Mouse (Mus musculus): Measurements from ENCODE around the gene Dyrk4. TPM values are rescaled to one million over a fixed set of nuclear protein-coding genes. Genes with fewer than 3 reads are reported as not detected.

Gene Dyrk4
- polyA plus RNA-seq, 1 experiment from 2014 or later = 0.23 TPM

DNA sequence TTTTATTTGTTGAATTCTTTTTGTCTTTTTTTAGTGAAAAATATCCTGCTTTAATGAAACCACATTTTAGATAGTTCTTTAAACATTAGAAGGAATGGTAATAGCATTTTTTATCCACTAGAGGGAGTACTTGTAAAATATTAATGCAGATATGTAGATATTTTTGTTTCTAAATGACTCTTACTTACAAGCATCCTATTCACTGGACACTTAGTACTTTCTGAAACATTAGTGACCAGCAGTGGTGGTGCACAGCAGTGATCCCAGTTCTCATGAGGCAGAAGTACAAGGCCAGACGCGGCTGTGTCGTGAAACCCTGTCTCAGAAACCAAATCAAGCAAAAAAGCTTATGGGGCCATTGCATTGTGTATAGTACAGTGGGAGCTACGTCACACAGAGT lies 26.7 kb upstream of the Dyrk4 start:
- no peak overlapping the region for H3K9ac ChIP-seq (replicated peaks; ENCODE audit: low read depth)
- ATAC-seq (no peak), DNase-seq (ENCODE audit: low spot score) (peak; percentile 63)
- no peaks in the 10 kb centered on the region for H3K4me1 ChIP-seq (ENCODE audit: insufficient read depth, low read depth, low read length)
- peaks cover 26% of the 10 kb centered on the region for H3K36me3 ChIP-seq (ENCODE audit: insufficient read depth, low read length)
- WGBS = 88% methylated on average over 4 of the region's 4 CpGs
- H3K27me3 ChIP-seq (replicated peaks; ENCODE audit: insufficient read depth, low read length) = no peaks in the 10 kb centered on the region
- no peak overlapping the region for H3K4me3 ChIP-seq (ENCODE audit: low read depth, low read length)
- H3K4me2 ChIP-seq (replicated peaks; ENCODE audit: low read depth, low read length) = no peak overlapping the region
- no peak overlapping the region for H3K27ac ChIP-seq (ENCODE audit: low read length)
- TF ChIP-seq EP300 (IDR thresholded peaks at IDR 0.05) (no peak), CTCF (IDR thresholded peaks at IDR 0.05) (peak; percentile 38)
- no peaks in the 10 kb centered on the region for H3K9me3 ChIP-seq (ENCODE audit: low read length)

DNA sequence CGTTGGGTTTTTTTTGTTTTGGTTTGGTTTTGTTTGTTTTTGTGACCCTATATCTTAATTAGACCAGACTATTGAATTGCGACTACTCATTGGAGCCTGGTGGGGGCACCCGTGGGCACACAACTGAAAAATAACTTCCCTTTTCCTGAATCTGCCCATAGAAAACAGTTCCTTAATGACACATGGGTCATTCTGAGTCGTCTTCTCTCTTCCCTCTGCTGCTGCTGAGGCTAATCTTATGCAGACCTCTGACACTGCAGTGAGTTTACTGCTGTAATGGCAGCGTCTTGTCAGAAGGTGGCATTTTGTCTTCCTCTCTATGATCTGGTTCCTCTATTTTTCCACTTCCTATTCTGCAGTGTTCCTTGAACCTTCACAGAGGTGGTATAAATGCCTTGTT lies 18.8 kb upstream of the Dyrk4 start:
- Histone ChIP-seq H3K9ac (replicated peaks; ENCODE audit: low read depth) (peak overlapping the region; percentile 51; the same call in 1 of the 2 replicates), H3K27ac (ENCODE audit: low read length) (no peak overlapping the region), H3K4me3 (ENCODE audit: low read depth, low read length) (peak overlapping the region; percentile 47), H3K27me3 (replicated peaks; ENCODE audit: insufficient read depth, low read length) (no peaks in the 10 kb centered on the region), H3K36me3 (ENCODE audit: insufficient read depth, low read length) (peaks cover 7% of the 10 kb centered on the region), H3K9me3 (ENCODE audit: low read length) (no peaks in the 10 kb centered on the region), H3K4me1 (ENCODE audit: insufficient read depth, low read depth, low read length) (peaks cover 10% of the 10 kb centered on the region), H3K4me2 (replicated peaks; ENCODE audit: low read depth, low read length) (peak overlapping the region; percentile 77)
- TF ChIP-seq EP300 (IDR thresholded peaks at IDR 0.05) (no peak), CTCF (IDR thresholded peaks at IDR 0.05) (peak; percentile 49)
- DNase-seq (ENCODE audit: low spot score) (peak; percentile 54), ATAC-seq (no peak)
- 3% methylated on average over 5 of the region's 5 CpGs for WGBS

DNA sequence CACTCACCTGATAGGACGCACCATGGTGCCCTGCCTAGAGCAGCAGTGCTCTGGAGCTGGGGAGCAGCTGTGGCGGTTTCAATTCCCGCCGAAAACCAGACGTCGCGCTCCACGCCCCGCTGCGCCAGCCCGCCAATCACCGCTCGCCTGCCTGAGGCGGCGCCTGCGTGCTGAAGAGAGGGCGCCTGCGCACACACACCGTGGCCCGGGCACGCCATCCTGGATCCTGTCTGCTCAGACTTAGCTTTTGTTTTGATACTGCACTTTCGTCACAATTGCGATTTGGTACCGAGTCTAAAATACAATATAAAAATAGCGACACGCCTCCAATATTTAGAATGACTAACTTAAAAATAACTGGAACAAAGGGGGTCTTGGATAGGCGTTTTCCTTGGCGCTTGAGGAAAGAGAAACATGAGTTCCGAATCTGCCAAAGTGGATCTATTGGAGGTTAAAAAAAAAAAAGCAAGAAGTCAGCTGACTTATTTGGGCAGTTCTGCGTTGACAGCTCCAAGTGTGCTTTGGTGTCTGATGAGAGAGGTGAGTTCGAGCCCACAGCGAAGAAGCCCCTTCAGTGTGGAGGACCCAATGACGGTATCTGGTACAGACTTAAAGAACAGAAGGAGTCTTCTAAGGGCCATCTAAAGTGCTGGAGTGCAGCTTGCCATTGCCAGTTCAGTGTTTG lies 18.0 kb upstream of the Dyrk4 start, which contains the start of the genes Rad51ap1 and D6Wsu163e:
TSS of gene Rad51ap1 (minus strand) at position 101 of the 685 bp plus-strand sequence.
TSS of gene D6Wsu163e (plus strand) at position 476 of the 685 bp plus-strand sequence.
- ATAC-seq (peak; percentile 100), DNase-seq (ENCODE audit: low spot score) (peak; percentile 98)
- H3K27me3 ChIP-seq (replicated peaks; ENCODE audit: insufficient read depth, low read length) = no peaks in the 10 kb centered on the region
- H3K4me3 ChIP-seq (ENCODE audit: low read depth, low read length) = peak within 1 kb of the TSS; percentile 47
- peak within 1 kb of the TSS; percentile 77 for H3K4me2 ChIP-seq (replicated peaks; ENCODE audit: low read depth, low read length)
- 0 out of 2 replicates have a peak, but pooled peaks have one; percentile 48 for TF ChIP-seq EP300 (IDR thresholded peaks at IDR 0.05)
- no peak for TF ChIP-seq CTCF (IDR thresholded peaks at IDR 0.05)
- H3K27ac ChIP-seq (ENCODE audit: low read length) = peak within 1 kb of the TSS; percentile 27; the same call in 1 of the 2 replicates
- H3K4me1 ChIP-seq (ENCODE audit: insufficient read depth, low read depth, low read length) = peaks cover 10% of the 10 kb centered on the region
- under 1% methylated on average over 32 of the region's 33 CpGs for WGBS
- H3K36me3 ChIP-seq (ENCODE audit: insufficient read depth, low read length) = 0 out of 2 replicates have a peak, but pooled peaks cover 4% of the 10 kb centered on the region
- H3K9me3 ChIP-seq (ENCODE audit: low read length) = no peaks in the 10 kb centered on the region
- H3K9ac ChIP-seq (replicated peaks; ENCODE audit: low read depth) = peak within 1 kb of the TSS; percentile 51; the same call in 1 of the 2 replicates

DNA sequence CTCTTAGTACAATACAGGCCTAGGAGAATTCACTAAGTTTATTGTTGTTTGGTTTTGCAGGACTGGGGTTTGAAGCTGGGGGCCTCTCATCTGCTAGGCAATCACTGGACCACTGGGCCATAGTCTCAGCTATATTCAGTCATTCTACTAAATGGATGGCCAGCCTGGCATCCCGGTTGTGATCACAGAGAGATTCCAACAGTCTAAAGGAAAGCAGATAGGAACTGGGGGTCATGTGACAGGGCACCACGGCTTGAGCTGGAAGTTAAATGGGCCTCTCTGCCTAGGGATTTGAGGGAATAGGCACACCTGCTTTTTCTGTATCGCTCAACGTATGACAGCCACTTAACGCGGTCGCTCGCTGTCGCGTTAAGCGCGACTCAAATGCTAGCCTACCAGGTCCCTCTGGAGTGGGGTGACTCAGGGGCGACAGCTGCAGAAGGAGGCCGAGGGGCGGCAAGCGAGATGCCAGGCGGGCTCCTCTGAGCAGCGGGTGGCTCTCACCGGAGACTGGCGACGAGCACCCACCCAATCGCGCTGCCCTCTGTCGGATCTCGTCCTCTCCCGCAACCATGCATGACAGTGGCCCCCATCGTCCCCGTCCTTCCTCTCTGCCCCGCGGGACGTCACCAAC lies 17.3 kb upstream of the Dyrk4 start:
- Histone ChIP-seq H3K27ac (ENCODE audit: low read length) (no peak overlapping the region), H3K27me3 (replicated peaks; ENCODE audit: insufficient read depth, low read length) (no peaks in the 10 kb centered on the region)
- ATAC-seq = no peak

DNA sequence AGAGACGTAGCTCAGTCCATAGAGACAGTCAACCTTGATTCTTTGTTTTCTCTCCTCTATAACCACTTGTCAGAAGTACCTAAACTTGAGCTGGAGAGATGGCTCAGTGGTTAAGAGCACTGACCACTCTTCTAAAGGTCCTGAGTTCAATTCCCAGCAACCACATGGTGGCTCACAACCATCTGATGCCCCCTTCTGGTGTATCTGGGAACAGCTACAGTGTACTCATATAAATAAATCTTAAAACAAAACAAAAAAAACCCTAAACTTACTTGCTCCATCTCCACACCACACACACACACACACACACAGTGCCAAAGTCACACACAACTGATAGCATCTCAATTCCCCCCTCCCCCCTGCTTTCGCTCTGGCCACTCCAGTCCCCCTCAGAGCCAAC lies 16.4 kb upstream of the Dyrk4 start:
- Histone ChIP-seq H3K4me1 (ENCODE audit: insufficient read depth, low read depth, low read length) (peaks cover 10% of the 10 kb centered on the region), H3K4me3 (ENCODE audit: low read depth, low read length) (no peak overlapping the region), H3K9me3 (ENCODE audit: low read length) (no peaks in the 10 kb centered on the region), H3K27me3 (replicated peaks; ENCODE audit: insufficient read depth, low read length) (no peaks in the 10 kb centered on the region), H3K36me3 (ENCODE audit: insufficient read depth, low read length) (no peaks in the 10 kb centered on the region), H3K27ac (ENCODE audit: low read length) (no peak overlapping the region), H3K4me2 (replicated peaks; ENCODE audit: low read depth, low read length) (no peak overlapping the region), H3K9ac (replicated peaks; ENCODE audit: low read depth) (no peak overlapping the region)
- ATAC-seq (no peak), DNase-seq (ENCODE audit: low spot score) (no peak)
- TF ChIP-seq CTCF (IDR thresholded peaks at IDR 0.05) (peak; percentile 19; the same call in 1 of the 2 replicates), EP300 (IDR thresholded peaks at IDR 0.05) (no peak)
- WGBS = 75% methylated on average over 2 of the region's 2 CpGs

More for the DNA sequence above, 17.3 kb upstream of the Dyrk4 start:
- Histone ChIP-seq H3K4me3 (ENCODE audit: low read depth, low read length) (peak overlapping the region; percentile 47), H3K4me2 (replicated peaks; ENCODE audit: low read depth, low read length) (peak overlapping the region; percentile 77), H3K9me3 (ENCODE audit: low read length) (no peaks in the 10 kb centered on the region), H3K9ac (replicated peaks; ENCODE audit: low read depth) (no peak overlapping the region), H3K4me1 (ENCODE audit: insufficient read depth, low read depth, low read length) (peaks cover 10% of the 10 kb centered on the region), H3K36me3 (ENCODE audit: insufficient read depth, low read length) (0 out of 2 replicates have a peak, but pooled peaks cover under 1% of the 10 kb centered on the region)
- TF ChIP-seq EP300 (IDR thresholded peaks at IDR 0.05) = no peak
- WGBS = under 1% methylated on average over 31 of the region's 31 CpGs
- DNase-seq (ENCODE audit: low spot score) = peak; percentile 8

DNA sequence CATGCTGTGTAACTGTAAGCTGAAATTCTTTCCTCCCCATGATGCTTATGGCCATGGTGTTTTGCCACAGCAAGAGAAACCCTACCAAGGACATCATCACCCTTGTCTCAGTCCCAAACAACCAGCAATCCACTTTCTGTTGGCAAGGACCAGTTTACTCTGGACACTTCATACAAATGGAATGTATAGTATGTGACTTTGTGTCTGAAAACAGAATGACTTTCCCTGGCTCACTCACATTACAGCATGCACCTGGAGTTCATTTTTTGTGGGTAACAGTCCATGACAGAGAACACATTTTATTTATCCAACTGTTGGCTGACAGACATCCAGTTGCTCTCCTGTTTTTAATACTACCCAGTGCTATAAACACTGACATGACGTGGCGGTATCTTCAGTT lies 11.3 kb upstream of the Dyrk4 start:
- H3K4me2 ChIP-seq (replicated peaks; ENCODE audit: low read depth, low read length) = no peak overlapping the region
- no peak overlapping the region for H3K9ac ChIP-seq (replicated peaks; ENCODE audit: low read depth)
- no peaks in the 10 kb centered on the region for H3K36me3 ChIP-seq (ENCODE audit: insufficient read depth, low read length)
- ATAC-seq (no peak), DNase-seq (ENCODE audit: low spot score) (no peak)
- whole genome bisulfite sequencing = 93% methylated on average over 2 of the region's 2 CpGs
- H3K27ac ChIP-seq (ENCODE audit: low read length) = no peak overlapping the region
- TF ChIP-seq EP300 (IDR thresholded peaks at IDR 0.05) (no peak), CTCF (IDR thresholded peaks at IDR 0.05) (no peak)
- H3K4me3 ChIP-seq (ENCODE audit: low read depth, low read length) = no peak overlapping the region
- H3K4me1 ChIP-seq (ENCODE audit: insufficient read depth, low read depth, low read length) = no peaks in the 10 kb centered on the region
- no peaks in the 10 kb centered on the region for H3K9me3 ChIP-seq (ENCODE audit: low read length)
- no peaks in the 10 kb centered on the region for H3K27me3 ChIP-seq (replicated peaks; ENCODE audit: insufficient read depth, low read length)
